Mouse (Mus musculus) forebrain, embryonic 11.5 days (tissue): ENCODE measurements around the gene Tmbim6. TPM values are rescaled to one million over a fixed set of nuclear protein-coding genes. Genes with fewer than 3 reads are reported as not detected.

Source experiments
- ATAC-seq: fragments of 200-750 bp; cut with Nextera tagmentation; replicated peaks from 2 replicates; pipeline ENCODE4 v1.8.0; 2017; ENCODE audit warnings: moderate TSS enrichment; ENCODE audit not compliant: low FRiP score
- DNase-seq: peaks from one replicate; pipeline ENCODE4 v3.0.0-alpha.2; 2017; ENCODE audit warnings: low spot score
- H3K27ac ChIP-seq: fragments of 300-500 bp; sonication (generic); 2 replicates; pipeline ENCODE4 v1.5.1; 2014; ENCODE audit warnings: low read depth, low read length
- H3K27me3 ChIP-seq: fragments of 300-500 bp; sonication (generic); 2 replicates; pipeline ENCODE4 v1.6.1; 2014; ENCODE audit warnings: mild to moderate bottlenecking, low read length, mixed read lengths; ENCODE audit not compliant: control insufficient read depth, insufficient read depth
- H3K36me3 ChIP-seq: fragments of 300-500 bp; sonication (generic); 2 replicates; pipeline ENCODE4 v1.6.1; 2014; ENCODE audit warnings: mild to moderate bottlenecking, low read length, moderate library complexity, mixed read lengths; ENCODE audit not compliant: control insufficient read depth, insufficient read depth
- H3K4me1 ChIP-seq: fragments of 300-500 bp; sonication (generic); replicated peaks from 2 replicates; pipeline ENCODE4 v1.6.1; 2014; ENCODE audit warnings: low read length, mixed read lengths; ENCODE audit not compliant: control insufficient read depth, insufficient read depth
- H3K4me2 ChIP-seq: fragments of 300-500 bp; sonication (generic); 2 replicates; pipeline ENCODE4 v1.6.1; 2014; ENCODE audit warnings: low read depth, mild to moderate bottlenecking, low read length, moderate library complexity, mixed read lengths; ENCODE audit not compliant: severe bottlenecking
- H3K4me3 ChIP-seq: fragments of 300-500 bp; sonication (generic); 2 replicates; pipeline ENCODE4 v1.5.1; 2014; ENCODE audit warnings: low read depth, low read length
- H3K9ac ChIP-seq: fragments of 300-500 bp; sonication (generic); 2 replicates; pipeline ENCODE4 v1.6.1; 2014; ENCODE audit warnings: low read length
- H3K9me3 ChIP-seq: fragments of 300-500 bp; sonication (generic); 2 replicates; pipeline ENCODE4 v1.6.1; 2016; ENCODE audit warnings: low read length, mixed read lengths; ENCODE audit not compliant: control insufficient read depth
- WGBS: fragments of 180-500 bp; shearing (Covaris S2); extraction: QIAGEN DNeasy Blood & Tissue Kit; methylation state at CpG from one replicate; pipeline ENCODE4 v1.1.7; 2014; 5-methylcytosine and 5-hydroxymethylcytosine counted together
- polyA plus RNA-seq: library from polyadenylated mRNA; unstranded; fragments of >200 nt; fragmentation: Nextera tagmentation; extraction: Ambion mirVana; gene quantifications from 2 replicates; pipeline ENCODE4 v1.2.1, GENCODE M21; 2014

The Tmbim6 gene
- polyA plus RNA-seq = 229 and 267 TPM in 2 replicates

- Histone ChIP-seq H3K4me2 (peak within 1 kb of the TSS; percentile 84), H3K27ac (peak within 1 kb of the TSS; percentile 66; the same call in 1 of the 2 replicates), H3K4me1 (peaks cover 9% of the 10 kb centered on the region; the same call in 1 of the 2 replicates), H3K9ac (peak within 1 kb of the TSS; percentile 85), H3K4me3 (peak within 1 kb of the TSS; percentile 79), H3K27me3 (no peaks in the 10 kb centered on the region), H3K9me3 (no peaks in the 10 kb centered on the region), H3K36me3 (no peaks in the 10 kb centered on the region)
- whole genome bisulfite sequencing = under 1% methylated on average over 51 of the region's 51 CpGs
- DNase-seq (peak; percentile 100), ATAC-seq (peak; percentile 100)
These were observed at the start of gene Tmbim6 for GRCm38 (mm10) chr15:99392486-99393385. TSS of gene Tmbim6 (plus strand) at chr15:99392882.

- H3K27ac ChIP-seq = no peak overlapping the region
- H3K36me3 ChIP-seq = no peaks in the 10 kb centered on the region
- H3K4me3 ChIP-seq = no peak overlapping the region
- H3K9ac ChIP-seq = no peak overlapping the region; the same call in 1 of the 2 replicates
- DNase-seq = no peak
- H3K4me1 ChIP-seq = no peaks in the 10 kb centered on the region
- 60% methylated on average over 5 of the region's 5 CpGs for WGBS
- no peak overlapping the region for H3K4me2 ChIP-seq
- no peak for ATAC-seq
- no peaks in the 10 kb centered on the region for H3K27me3 ChIP-seq
- H3K9me3 ChIP-seq = no peaks in the 10 kb centered on the region
These were observed 49.1 kb upstream of the Tmbim6 start for GRCm38 (mm10) chr15:99343414-99344147.

GRCm38 (mm10) chr15:99344148-99344870 lies 48.4 kb upstream of the Tmbim6 start:
- Histone ChIP-seq H3K9me3 (no peaks in the 10 kb centered on the region), H3K27ac (no peak overlapping the region), H3K4me2 (no peak overlapping the region), H3K36me3 (no peaks in the 10 kb centered on the region), H3K9ac (no peak overlapping the region; the same call in 1 of the 2 replicates), H3K27me3 (no peaks in the 10 kb centered on the region), H3K4me3 (no peak overlapping the region), H3K4me1 (no peaks in the 10 kb centered on the region)
- 70% methylated on average over 8 of the region's 8 CpGs for WGBS
- DNase-seq = no peak
- ATAC-seq = no peak

GRCm38 (mm10) chr15:99344961-99345360 lies 47.7 kb upstream of the Tmbim6 start:
- ATAC-seq (no peak), DNase-seq (no peak)
- Histone ChIP-seq H3K9me3 (no peaks in the 10 kb centered on the region), H3K4me2 (no peak overlapping the region), H3K4me3 (no peak overlapping the region), H3K4me1 (no peaks in the 10 kb centered on the region), H3K36me3 (no peaks in the 10 kb centered on the region), H3K9ac (no peak overlapping the region), H3K27me3 (no peaks in the 10 kb centered on the region), H3K27ac (no peak overlapping the region)
- 80% methylated on average over 4 of the region's 4 CpGs for WGBS

GRCm38 (mm10) chr15:99351610-99352009 lies 41.1 kb upstream of the Tmbim6 start:
- Histone ChIP-seq H3K27ac (no peak overlapping the region), H3K4me3 (no peak overlapping the region), H3K9me3 (no peaks in the 10 kb centered on the region), H3K4me2 (no peak overlapping the region), H3K36me3 (no peaks in the 10 kb centered on the region), H3K9ac (no peak overlapping the region), H3K27me3 (no peaks in the 10 kb centered on the region), H3K4me1 (no peaks in the 10 kb centered on the region)
- DNase-seq = no peak
- WGBS = 83% methylated on average over 6 of the region's 6 CpGs
- no peak for ATAC-seq

- H3K4me2 ChIP-seq = no peak overlapping the region
- no peak overlapping the region for H3K9ac ChIP-seq
- H3K4me3 ChIP-seq = no peak overlapping the region
- ATAC-seq = no peak
- no peak overlapping the region for H3K27ac ChIP-seq
- H3K9me3 ChIP-seq = no peaks in the 10 kb centered on the region
- no peak for DNase-seq
- no peaks in the 10 kb centered on the region for H3K36me3 ChIP-seq
- H3K4me1 ChIP-seq = no peaks in the 10 kb centered on the region
- WGBS = 87% methylated on average over 5 of the region's 5 CpGs
- no peaks in the 10 kb centered on the region for H3K27me3 ChIP-seq
These were observed 40.4 kb upstream of the Tmbim6 start for GRCm38 (mm10) chr15:99352306-99352705.

GRCm38 (mm10) chr15:99355660-99356059 lies 37.0 kb upstream of the Tmbim6 start:
- Histone ChIP-seq H3K36me3 (no peaks in the 10 kb centered on the region), H3K9ac (no peak overlapping the region), H3K4me3 (no peak overlapping the region), H3K9me3 (no peaks in the 10 kb centered on the region), H3K27me3 (no peaks in the 10 kb centered on the region), H3K27ac (no peak overlapping the region), H3K4me2 (no peak overlapping the region), H3K4me1 (no peaks in the 10 kb centered on the region)
- 82% methylated on average over 6 of the region's 6 CpGs for WGBS
- ATAC-seq = no peak
- DNase-seq = no peak

- no peak overlapping the region for H3K27ac ChIP-seq
- 83% methylated on average over 6 of the region's 6 CpGs for WGBS
- H3K27me3 ChIP-seq = no peaks in the 10 kb centered on the region
- no peak overlapping the region for H3K4me3 ChIP-seq
- no peaks in the 10 kb centered on the region for H3K4me1 ChIP-seq
- no peaks in the 10 kb centered on the region for H3K9me3 ChIP-seq
- H3K4me2 ChIP-seq = no peak overlapping the region
- H3K36me3 ChIP-seq = no peaks in the 10 kb centered on the region
- DNase-seq (no peak), ATAC-seq (no peak)
- no peak overlapping the region for H3K9ac ChIP-seq
These were observed 36.2 kb upstream of the Tmbim6 start for GRCm38 (mm10) chr15:99356462-99356861.
